Mouse (Mus musculus) C3H10T1/2 (cell line): ENCODE data around the gene Gimd1. TPM values are rescaled to one million over a fixed set of nuclear protein-coding genes. Genes with fewer than 3 reads are reported as not detected.

ENCODE experiments used
- polyA plus RNA-seq, 2 experiments: library from polyadenylated mRNA; unstranded; fragments of >200 nt; fragmentation: generic; extraction: Trizol; gene quantifications; one replicate each; pipeline ENCODE4 v1.2.1; 2012; ENCODE audit warnings: missing spikeins in 2 of 2

Gimd1 gene
- not detected for polyA plus RNA-seq

DNA sequence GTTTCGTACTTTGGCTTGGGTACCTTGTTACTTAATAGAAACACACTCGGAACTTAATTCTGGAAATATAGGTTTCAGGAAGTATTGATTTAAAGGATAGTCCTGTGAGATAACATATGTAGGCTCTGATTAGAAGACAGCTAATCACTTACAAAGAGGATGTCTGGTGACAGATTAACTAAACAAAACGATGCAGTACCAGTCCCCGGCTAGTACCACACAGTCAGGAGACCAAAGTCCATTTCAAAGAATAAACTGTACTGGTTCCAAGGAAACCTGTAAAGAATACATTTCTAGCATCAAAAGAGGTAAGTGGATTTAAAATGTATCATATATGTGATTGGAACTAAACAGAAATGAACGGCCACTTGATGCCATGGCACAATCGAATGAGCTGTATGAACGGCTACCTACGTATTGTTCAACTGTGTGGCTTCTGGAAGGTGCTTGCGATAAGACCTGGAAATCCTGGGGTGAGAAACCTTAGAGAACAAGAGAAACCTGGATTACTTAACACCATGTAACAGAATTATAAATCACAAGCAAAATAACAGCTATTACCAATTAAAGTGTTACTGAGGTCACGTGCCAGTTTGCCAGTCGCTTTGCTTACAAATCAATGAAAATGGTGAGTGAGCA is at the start of gene Gimd1:
Gene Gimd1, plus strand, starts transcription at position 220 of the 639 bp plus-strand sequence.

DNA sequence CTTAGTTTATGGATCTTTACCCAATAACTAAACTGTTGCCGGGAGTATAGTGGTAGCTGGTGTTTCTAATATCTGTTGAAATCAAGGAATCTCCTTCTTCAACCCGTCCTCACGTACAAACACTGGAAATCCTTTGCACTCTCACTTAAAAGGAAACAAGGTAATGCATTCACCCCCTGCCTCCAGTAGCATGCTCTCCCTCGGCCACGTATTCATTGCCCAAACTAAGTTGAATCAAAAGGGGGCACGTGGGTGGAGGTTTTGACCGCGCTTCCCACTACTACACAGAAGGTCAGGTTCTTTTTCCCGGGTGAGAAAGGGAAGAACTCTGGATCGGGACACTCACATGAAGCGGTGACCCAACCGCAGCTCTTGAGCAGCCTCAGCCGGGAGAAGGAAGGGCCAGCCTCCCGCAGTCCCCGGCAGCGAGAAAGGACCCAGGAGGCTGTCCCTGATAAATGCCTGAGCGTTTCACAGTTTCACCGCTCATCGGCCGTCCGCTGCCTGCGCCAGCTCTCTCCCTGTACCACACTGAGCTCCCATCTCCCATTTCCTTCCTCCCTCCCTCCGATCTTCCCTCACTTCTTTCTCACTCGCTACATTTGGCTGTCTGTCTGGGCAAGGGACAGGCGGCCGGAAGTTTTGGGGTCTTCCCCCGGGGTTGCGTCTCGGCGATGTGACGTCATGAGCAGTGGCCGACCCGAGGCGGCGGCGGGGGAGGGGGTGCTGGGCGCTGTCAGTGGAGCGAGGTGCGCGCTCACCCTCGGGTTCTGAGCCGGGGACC is 54.0 kb downstream of the Gimd1 start, which contains the start of gene Tbck:
Gene Tbck, plus strand, starts transcription at position 698 of the 784 bp plus-strand sequence.

DNA sequence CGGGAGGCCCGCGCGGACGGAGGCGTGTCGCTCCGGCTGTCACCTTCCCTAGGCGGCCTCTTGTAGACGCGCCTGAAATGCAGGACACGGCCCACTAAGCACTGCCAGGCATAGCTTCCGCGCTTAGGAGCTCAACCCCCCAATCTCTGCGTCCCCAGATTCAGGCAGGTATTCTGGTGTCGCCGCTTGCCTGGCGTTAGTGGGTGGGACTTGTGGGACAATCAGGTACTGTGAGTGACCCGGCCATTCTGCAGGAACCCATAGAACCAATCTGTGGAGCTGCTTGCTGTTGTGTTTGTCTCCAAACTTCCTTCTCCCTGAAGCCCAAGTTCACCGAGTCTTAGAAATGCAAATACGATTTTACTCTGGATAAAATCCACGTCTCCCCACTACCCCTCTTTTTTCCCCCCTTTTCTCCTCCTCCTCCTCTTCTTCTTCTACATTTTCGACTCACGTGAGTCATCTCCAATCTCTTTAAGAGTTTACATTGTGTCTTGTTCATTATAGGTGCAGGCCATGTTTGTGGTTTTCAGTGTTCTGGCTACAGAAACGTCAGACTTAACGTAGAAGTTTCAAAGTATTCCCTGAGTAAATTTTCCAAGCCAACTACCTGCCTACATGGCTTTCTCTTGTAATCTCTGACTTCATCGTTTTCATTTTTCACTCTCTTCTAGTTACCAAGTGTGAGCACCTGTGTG is 54.8 kb downstream of the Gimd1 start, which contains the start of gene Aimp1:
Gene Aimp1, minus strand, starts transcription at position 140 of the 698 bp plus-strand sequence.

Other genes with a start within 250 kb of the Gimd1 start
- gene Tbck, start 54.3 kb downstream of the Gimd1 start, polyA plus RNA-seq = 1 to 10 TPM in 1 of 2 experiments, under 1 TPM in 1; 0.25 to 3.9 TPM
- 10 to 100 TPM; 29.9 to 99.5 TPM for gene Aimp1, start 54.5 kb downstream of the Gimd1 start, polyA plus RNA-seq